Mouse (Mus musculus) hindbrain, embryonic 14.5 days (tissue): ENCODE results near the gene Wrap53. TPM values are rescaled to one million over a fixed set of nuclear protein-coding genes. Genes with fewer than 3 reads are reported as not detected.
A peak's percentile ranks its signal among the peaks of the same experiment; 100 is the strongest.
"Not testable (repeated sequence)": the region's sequence is repeated elsewhere in the genome, so short reads cannot be mapped to it uniquely, and the experiment has no call there.

ENCODE experiments used
- ATAC-seq: fragments of 200-750 bp; cut with Nextera tagmentation; 2 replicates; pipeline ENCODE4 v1.8.0; 2017; ENCODE audit warnings: moderate number of reproducible peaks, mild to moderate bottlenecking, moderate TSS enrichment, moderate library complexity; ENCODE audit not compliant: low FRiP score
- DNase-seq: peaks from one replicate; pipeline ENCODE4 v3.0.0-alpha.2; 2015; ENCODE audit warnings: low spot score
- H3K27ac ChIP-seq: fragments of 300-500 bp; sonication (generic); 2 replicates; pipeline ENCODE4 v1.5.1; 2014; ENCODE audit warnings: mild to moderate bottlenecking, moderate library complexity
- H3K27me3 ChIP-seq: fragments of 300-500 bp; sonication (generic); 2 replicates; pipeline ENCODE4 v1.6.1; 2014; ENCODE audit warnings: mild to moderate bottlenecking, low read length, mixed read lengths; ENCODE audit not compliant: control insufficient read depth, insufficient read depth
- H3K36me3 ChIP-seq: fragments of 300-500 bp; sonication (generic); replicated peaks from 2 replicates; pipeline ENCODE4 v1.6.1; 2014; ENCODE audit not compliant: control insufficient read depth, insufficient read depth
- H3K4me1 ChIP-seq: fragments of 300-500 bp; sonication (generic); replicated peaks from 2 replicates; pipeline ENCODE4 v1.6.1; 2014; ENCODE audit warnings: antibody characterized with exemption, low read length, mixed read lengths; ENCODE audit not compliant: control insufficient read depth, insufficient read depth
- H3K4me2 ChIP-seq: fragments of 300-500 bp; sonication (generic); replicated peaks from 2 replicates; pipeline ENCODE4 v1.6.1; 2014; ENCODE audit warnings: mild to moderate bottlenecking, moderate library complexity
- H3K4me3 ChIP-seq: fragments of 300-500 bp; sonication (generic); replicated peaks from 2 replicates; pipeline ENCODE4 v1.5.1; 2014; ENCODE audit warnings: mild to moderate bottlenecking, low read length
- H3K9ac ChIP-seq: fragments of 300-500 bp; sonication (generic); 2 replicates; pipeline ENCODE4 v1.6.1; 2014
- H3K9me3 ChIP-seq: fragments of 300-500 bp; sonication (generic); 2 replicates; pipeline ENCODE4 v1.6.1; 2016; ENCODE audit warnings: low read length; ENCODE audit not compliant: control insufficient read depth
- WGBS: fragments of 180-500 bp; shearing (Covaris S2); extraction: QIAGEN DNeasy Blood & Tissue Kit; methylation state at CpG from one replicate; pipeline ENCODE4 v1.1.7; 2014; 5-methylcytosine and 5-hydroxymethylcytosine counted together
- polyA plus RNA-seq: library from polyadenylated mRNA; unstranded; fragments of >200 nt; fragmentation: Nextera tagmentation; extraction: Ambion mirVana; gene quantifications from 2 replicates; pipeline ENCODE4 v1.2.1, GENCODE M21; 2014

Wrap53 gene
- polyA plus RNA-seq = 15.6 and 16.8 TPM in 2 replicates

- peaks cover 29% of the 10 kb centered on the region for H3K4me1 ChIP-seq
- peak; percentile 89 for DNase-seq
- H3K27me3 ChIP-seq = no peaks in the 10 kb centered on the region
- peak within 1 kb of the TSS; percentile 78 for H3K4me3 ChIP-seq
- WGBS = under 1% methylated on average over 13 of the region's 13 CpGs
- H3K4me2 ChIP-seq = peak within 1 kb of the TSS; percentile 94
- peak within 1 kb of the TSS; percentile 82 for H3K9ac ChIP-seq
- H3K9me3 ChIP-seq = no peaks in the 10 kb centered on the region
- H3K36me3 ChIP-seq = 0 out of 2 replicates have a peak, but pooled peaks cover 13% of the 10 kb centered on the region
- peak within 1 kb of the TSS; percentile 88 for H3K27ac ChIP-seq
- ATAC-seq = peak; percentile 68
These were observed at the start of gene Wrap53, which contains the start of gene Trp53 for GRCm38 (mm10) chr11:69580091-69580514. TSS of gene Wrap53 (minus strand) at chr11:69580255. TSS of gene Trp53 (plus strand) at chr11:69580359.

- Histone ChIP-seq H3K27ac (no peak overlapping the region), H3K4me2 (no peak overlapping the region), H3K9me3 (no peaks in the 10 kb centered on the region), H3K4me3 (no peak overlapping the region), H3K4me1 (peaks cover 11% of the 10 kb centered on the region), H3K36me3 (no peaks in the 10 kb centered on the region), H3K9ac (no peak overlapping the region), H3K27me3 (no peaks in the 10 kb centered on the region)
- WGBS = 67% methylated on average over 1 of the region's 1 CpGs
- ATAC-seq (no peak), DNase-seq (no peak)
These were observed 49.7 kb upstream of the Wrap53 start for GRCm38 (mm10) chr11:69629802-69630201.

GRCm38 (mm10) chr11:69628286-69628685 lies 48.2 kb upstream of the Wrap53 start:
- Histone ChIP-seq H3K4me3 (no peak overlapping the region), H3K27me3 (no peaks in the 10 kb centered on the region), H3K9ac (no peak overlapping the region), H3K4me2 (no peak overlapping the region), H3K27ac (no peak overlapping the region), H3K4me1 (0 out of 2 replicates have a peak, but pooled peaks cover under 1% of the 10 kb centered on the region), H3K36me3 (no peaks in the 10 kb centered on the region), H3K9me3 (no peaks in the 10 kb centered on the region)
- DNase-seq (peak; percentile 84), ATAC-seq (no peak)
- WGBS = 35% methylated on average over 6 of the region's 6 CpGs

- H3K4me1 ChIP-seq = peaks cover 17% of the 10 kb centered on the region; the same call in 1 of the 2 replicates
- H3K9ac ChIP-seq, H3K4me3 ChIP-seq, DNase-seq, ATAC-seq, H3K9me3 ChIP-seq, H3K27ac ChIP-seq, H3K36me3 ChIP-seq, H3K27me3 ChIP-seq, H3K4me2 ChIP-seq: not testable (repeated sequence)
- WGBS = 91% methylated on average over 2 of the region's 2 CpGs
These were observed 44.3 kb upstream of the Wrap53 start for GRCm38 (mm10) chr11:69624339-69624738.

- no peak for ATAC-seq
- 55% methylated on average over 4 of the region's 4 CpGs for WGBS
- no peaks in the 10 kb centered on the region for H3K9me3 ChIP-seq
These were observed 43.0 kb upstream of the Wrap53 start for GRCm38 (mm10) chr11:69623006-69623405.

GRCm38 (mm10) chr11:69622406-69622805 lies 42.4 kb upstream of the Wrap53 start:
- DNase-seq (no peak), ATAC-seq (no peak)

More at GRCm38 (mm10) chr11:69623006-69623405, 43.0 kb upstream of the Wrap53 start:
- H3K4me3 ChIP-seq = peak overlapping the region; percentile 52
- H3K27ac ChIP-seq = no peak overlapping the region
- no peaks in the 10 kb centered on the region for H3K27me3 ChIP-seq
- no peaks in the 10 kb centered on the region for H3K36me3 ChIP-seq
- peak overlapping the region; percentile 74; the same call in 1 of the 2 replicates for H3K9ac ChIP-seq
- peak overlapping the region; percentile 77 for H3K4me2 ChIP-seq
- H3K4me1 ChIP-seq = peaks cover 17% of the 10 kb centered on the region; the same call in 1 of the 2 replicates
- DNase-seq = no peak

DNA sequence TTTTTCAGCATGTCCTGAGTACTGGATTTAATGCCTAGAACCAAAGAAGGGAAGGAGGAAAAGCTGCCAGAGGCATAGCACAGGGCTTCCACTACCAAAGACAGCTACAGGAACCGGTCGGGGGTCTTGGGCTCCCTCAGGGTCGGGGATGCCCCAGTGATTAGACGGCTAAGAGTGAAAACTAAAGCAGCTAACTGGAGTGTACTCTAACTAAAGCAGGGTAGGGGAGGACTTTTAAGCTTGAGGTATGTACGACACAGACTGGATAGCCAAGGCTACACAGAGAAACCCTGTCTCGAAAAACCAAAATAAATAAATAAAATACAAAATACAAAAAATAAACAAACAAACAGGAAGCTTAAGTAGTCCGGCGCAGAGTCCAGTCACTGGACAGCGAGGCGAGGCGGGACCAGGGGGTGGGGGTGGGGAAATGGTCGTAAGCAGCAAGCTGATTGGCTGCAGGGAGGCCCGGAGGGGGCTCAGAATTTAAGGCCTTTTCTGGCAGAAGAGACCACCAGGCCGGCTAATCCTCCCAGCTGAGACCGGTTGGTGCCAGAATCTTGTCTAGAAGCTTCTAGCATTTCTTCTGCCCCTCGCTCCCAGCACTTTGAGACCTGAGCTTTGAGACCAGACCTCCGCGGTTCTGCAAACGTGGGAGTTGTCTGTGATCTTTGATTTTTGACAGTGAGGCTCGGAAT lies 41.7 kb upstream of the Wrap53 start, which contains the start of gene Sat2:
TSS of gene Sat2 (plus strand) at position 454 of the 698 bp plus-strand sequence.
- H3K9me3 ChIP-seq = no peaks in the 10 kb centered on the region
- no peaks in the 10 kb centered on the region for H3K36me3 ChIP-seq
- H3K9ac ChIP-seq = peak within 1 kb of the TSS; percentile 74
- ATAC-seq (peak; percentile 84; the same call in 1 of the 2 replicates), DNase-seq (peak; percentile 83)
- peaks cover 17% of the 10 kb centered on the region; the same call in 1 of the 2 replicates for H3K4me1 ChIP-seq
- under 1% methylated on average over 20 of the region's 20 CpGs for WGBS
- no peaks in the 10 kb centered on the region for H3K27me3 ChIP-seq
- H3K27ac ChIP-seq = peak within 1 kb of the TSS; percentile 75
- H3K4me3 ChIP-seq = peak within 1 kb of the TSS; percentile 52
- H3K4me2 ChIP-seq = peak within 1 kb of the TSS; percentile 77

More at GRCm38 (mm10) chr11:69622406-69622805, 42.4 kb upstream of the Wrap53 start:
- Histone ChIP-seq H3K27ac (peak overlapping the region; percentile 75), H3K27me3 (no peaks in the 10 kb centered on the region), H3K36me3 (no peaks in the 10 kb centered on the region), H3K4me1 (peaks cover 17% of the 10 kb centered on the region; the same call in 1 of the 2 replicates), H3K9me3 (no peaks in the 10 kb centered on the region), H3K4me2 (peak overlapping the region; percentile 77), H3K9ac (peak overlapping the region; percentile 74), H3K4me3 (peak overlapping the region; percentile 52)
- 56% methylated on average over 6 of the region's 6 CpGs for WGBS

- no peaks in the 10 kb centered on the region for H3K9me3 ChIP-seq
- ATAC-seq (no peak), DNase-seq (no peak)
- no peak overlapping the region for H3K9ac ChIP-seq
- H3K4me2 ChIP-seq = no peak overlapping the region
- 90% methylated on average over 7 of the region's 7 CpGs for WGBS
- no peak overlapping the region for H3K27ac ChIP-seq
- H3K4me1 ChIP-seq = peaks cover 17% of the 10 kb centered on the region; the same call in 1 of the 2 replicates
- no peak overlapping the region for H3K4me3 ChIP-seq
- H3K36me3 ChIP-seq = no peaks in the 10 kb centered on the region
- no peaks in the 10 kb centered on the region for H3K27me3 ChIP-seq
These were observed 40.5 kb upstream of the Wrap53 start for GRCm38 (mm10) chr11:69620394-69621081.

DNA sequence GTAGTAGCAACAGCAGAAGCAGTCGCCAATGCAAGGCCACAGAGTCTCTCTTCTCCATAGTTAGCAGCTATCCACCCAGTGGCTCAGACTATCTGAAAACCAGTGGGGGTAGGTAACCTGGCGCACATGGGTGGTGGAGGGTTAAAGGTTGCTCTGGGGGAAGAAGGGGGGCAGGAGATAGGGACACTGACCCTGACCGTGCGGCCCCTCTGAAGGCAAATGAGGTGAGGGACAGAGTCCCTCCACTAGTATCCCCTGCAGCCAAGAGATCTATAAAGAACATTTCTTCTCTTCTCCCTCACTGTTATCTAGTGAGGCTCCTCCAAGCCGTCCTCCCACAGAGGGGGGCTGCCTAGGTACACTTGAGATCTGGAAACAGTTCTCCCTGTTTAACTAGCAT lies 37.8 kb upstream of the Wrap53 start, which contains the start of gene Shbg:
TSS of gene Shbg (minus strand) at position 101 of the 400 bp plus-strand sequence.
- Histone ChIP-seq H3K36me3 (no peaks in the 10 kb centered on the region), H3K4me2 (no peak within 1 kb of the TSS), H3K4me1 (peaks cover 12% of the 10 kb centered on the region; the same call in 1 of the 2 replicates), H3K9me3 (no peaks in the 10 kb centered on the region), H3K9ac (no peak within 1 kb of the TSS), H3K27ac (no peak within 1 kb of the TSS), H3K27me3 (no peaks in the 10 kb centered on the region), H3K4me3 (no peak within 1 kb of the TSS)
- 73% methylated on average over 5 of the region's 5 CpGs for WGBS
- ATAC-seq (no peak), DNase-seq (no peak)
